Mouse (Mus musculus) myocyte (in vitro differentiated cells): ENCODE results near the gene Prr18.

ENCODE experiments used
- CEBPB ChIP-seq: IDR thresholded peaks from 2 replicates; pipeline ENCODE4 v1.6.1; 2011; ENCODE audit warnings: mild to moderate bottlenecking, moderate library complexity; ENCODE audit not compliant: poor library complexity, insufficient read depth, severe bottlenecking
- E2F4 ChIP-seq: IDR thresholded peaks from one replicate; pipeline ENCODE4 v1.6.1; 2011; ENCODE audit warnings: mild to moderate bottlenecking, control low read depth, moderate library complexity; ENCODE audit not compliant: insufficient read depth
- MAX ChIP-seq: IDR thresholded peaks from one replicate; pipeline ENCODE4 v1.6.1; 2011; ENCODE audit warnings: low read depth, mild to moderate bottlenecking, control low read depth
- MYOD1 ChIP-seq, 3 experiments: IDR thresholded peaks; one replicate each; pipeline ENCODE4 v1.6.1; 2011; ENCODE audit warnings: control low read depth in 2 of 3, low read depth in 2 of 3, mild to moderate bottlenecking in 2 of 3, moderate library complexity in 1 of 3; ENCODE audit not compliant: insufficient read length in 2 of 3, control insufficient read depth in 1 of 3
- MYOG ChIP-seq, 3 experiments: IDR thresholded peaks; one replicate each; pipeline ENCODE4 v1.6.1; 2011; ENCODE audit warnings: control low read depth in 2 of 3, low read depth in 2 of 3, mild to moderate bottlenecking in 2 of 3; ENCODE audit not compliant: insufficient read length in 2 of 3, control insufficient read depth in 1 of 3, insufficient read depth in 1 of 3
- POLR2A ChIP-seq: IDR thresholded peaks from one replicate; pipeline ENCODE4 v1.6.1; 2011; ENCODE audit warnings: low read depth, mild to moderate bottlenecking, control low read depth, moderate library complexity; ENCODE audit not compliant: insufficient read length
- POLR2AphosphoS2 ChIP-seq: IDR thresholded peaks from one replicate; pipeline ENCODE4 v1.6.1; 2011; ENCODE audit warnings: low read depth, control low read depth; ENCODE audit not compliant: insufficient read length
- REST ChIP-seq: IDR thresholded peaks from one replicate; pipeline ENCODE4 v1.6.1; 2011; ENCODE audit warnings: mild to moderate bottlenecking, control low read depth, moderate library complexity; ENCODE audit not compliant: insufficient read depth, insufficient read length
- SRF ChIP-seq: IDR thresholded peaks from one replicate; pipeline ENCODE4 v1.6.1; 2011; ENCODE audit warnings: low read depth; ENCODE audit not compliant: control insufficient read depth, insufficient read length
- TCF12 ChIP-seq: IDR thresholded peaks from one replicate; pipeline ENCODE4 v1.6.1; 2011; ENCODE audit warnings: mild to moderate bottlenecking, control low read depth; ENCODE audit not compliant: poor library complexity, insufficient read depth, severe bottlenecking
- TCF3 ChIP-seq: IDR thresholded peaks from one replicate; pipeline ENCODE4 v1.6.1; 2011; ENCODE audit warnings: low read depth, control low read depth; ENCODE audit not compliant: insufficient read length
- USF1 ChIP-seq: IDR thresholded peaks from one replicate; pipeline ENCODE4 v1.6.1; 2011; ENCODE audit warnings: low read depth, mild to moderate bottlenecking, control low read depth, moderate library complexity

GRCm38 (mm10) chr17:8295825-8296224, 41.4 kb upstream of the Prr18 start:
- TF ChIP-seq USF1 (no peak), MAX (no peak), REST (no peak), MYOD1 (IDR thresholded peaks at IDR 0.05; ENCODE audit: control insufficient read depth in 1 of 3, insufficient read length in 2 of 3, low read depth in 2 of 3) (no peak), CEBPB (no peak), TCF12 (no peak), POLR2AphosphoS2 (no peak), E2F4 (no peak), POLR2A (no peak), MYOG (IDR thresholded peaks at IDR 0.05; ENCODE audit: control insufficient read depth in 1 of 3, insufficient read depth in 1 of 3, insufficient read length in 2 of 3, low read depth in 2 of 3) (no peak), TCF3 (no peak), SRF (no peak)
